Mouse (Mus musculus) brain, embryonic 14.5 days (tissue): Measurements from ENCODE around the gene Ankrd44.

Experiments used
- CTCF ChIP-seq: fragments of 200-500 bp; IDR thresholded peaks from 2 replicates; pipeline ENCODE4 v1.5.1; 2012; ENCODE audit warnings: inconsistent platforms, mild to moderate bottlenecking, moderate library complexity, borderline replicate concordance; ENCODE audit not compliant: insufficient read depth, insufficient read length; ENCODE audit errors: extremely low read depth
- POLR2A ChIP-seq: fragments of 200-500 bp; IDR thresholded peaks from 2 replicates; pipeline ENCODE4 v1.6.1; 2012; ENCODE audit warnings: mild to moderate bottlenecking, inconsistent platforms, borderline replicate concordance; ENCODE audit not compliant: poor library complexity, insufficient read depth, insufficient read length, severe bottlenecking; ENCODE audit errors: extremely low read depth

DNA sequence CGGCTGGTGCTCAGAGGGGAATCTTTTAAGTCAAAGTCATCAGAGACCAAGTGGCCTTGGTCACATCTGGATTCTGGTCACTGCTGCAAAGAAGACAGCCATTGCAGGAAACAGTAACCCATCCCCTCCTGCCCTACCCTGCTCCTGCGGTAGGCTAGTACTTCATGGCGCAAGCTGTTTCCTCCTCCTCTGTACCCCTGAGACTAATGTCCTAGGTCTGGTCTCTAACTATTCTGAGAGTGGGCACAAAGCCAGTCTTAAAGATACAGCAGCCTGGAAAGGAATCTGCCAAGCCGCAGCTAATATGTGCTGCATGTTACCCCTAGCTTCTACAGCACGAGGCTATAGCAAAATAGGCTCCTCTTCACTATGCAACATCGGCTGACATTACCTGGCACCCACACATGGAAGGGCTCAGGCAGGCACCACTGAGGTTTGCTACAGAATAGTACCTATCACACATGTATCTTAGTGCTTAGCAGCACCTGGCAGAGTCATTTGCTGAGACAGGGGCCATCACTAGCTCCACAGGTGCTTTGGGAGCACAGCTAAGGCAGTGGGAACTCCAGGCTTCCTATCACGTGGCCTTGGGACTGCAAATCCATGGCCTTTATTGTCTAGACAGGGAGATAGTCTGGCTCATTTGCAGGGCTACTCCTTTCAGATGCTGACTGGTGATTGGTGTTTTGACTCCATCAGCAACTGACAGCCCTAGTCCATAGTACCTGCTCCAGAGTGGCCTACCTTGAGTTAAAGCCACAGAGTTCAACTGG lies 13.7 kb downstream of the Ankrd44 start:
- no peak for TF ChIP-seq CTCF
- no peak for TF ChIP-seq POLR2A
